Mouse (Mus musculus): ENCODE data around the gene Fam117a.

The Fam117a gene

DNA sequence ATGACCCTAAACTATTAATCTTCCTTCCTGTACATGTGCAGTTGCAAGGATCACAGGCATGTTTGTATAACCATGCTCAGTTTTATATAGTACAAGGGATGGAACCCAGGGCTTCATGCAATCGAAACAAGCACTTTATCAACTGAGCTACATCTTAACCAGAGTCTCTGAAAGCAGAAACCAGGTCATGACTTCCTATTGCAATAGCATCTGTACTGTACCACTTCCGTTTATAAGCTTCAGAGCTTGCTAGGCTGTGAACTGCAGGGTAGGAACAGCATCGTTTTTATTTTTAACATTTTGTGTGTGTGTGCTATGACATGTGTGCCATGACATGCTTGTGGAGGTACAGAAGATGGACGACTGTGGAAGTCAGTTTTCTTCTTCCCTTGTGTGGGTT, 3.6 kb upstream of the Fam117a start:
- no peak for DNase-seq (ENCODE audit: low read depth, low spot score)

DNA sequence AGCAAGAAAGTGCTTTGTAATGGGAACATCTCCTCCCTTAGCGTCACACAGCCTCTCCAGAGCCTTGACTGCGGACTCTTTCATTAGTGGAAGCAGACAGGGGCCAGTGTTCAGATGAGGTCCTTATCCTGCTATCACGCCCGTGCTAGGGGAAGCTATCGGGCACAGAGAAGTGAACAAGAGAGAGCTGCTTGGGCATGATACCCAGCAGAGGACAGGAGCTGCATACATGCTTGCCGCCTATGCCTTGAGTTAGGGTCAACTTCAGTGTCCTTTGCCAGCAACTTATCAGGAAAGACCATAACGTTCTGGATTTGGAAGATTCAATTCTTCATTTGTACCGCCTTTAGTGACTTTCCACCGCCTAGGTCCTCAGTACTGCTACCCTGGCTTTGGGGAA, 3.0 kb upstream of the Fam117a start:
- no peak for DNase-seq (ENCODE audit: low read depth, low spot score)

DNA sequence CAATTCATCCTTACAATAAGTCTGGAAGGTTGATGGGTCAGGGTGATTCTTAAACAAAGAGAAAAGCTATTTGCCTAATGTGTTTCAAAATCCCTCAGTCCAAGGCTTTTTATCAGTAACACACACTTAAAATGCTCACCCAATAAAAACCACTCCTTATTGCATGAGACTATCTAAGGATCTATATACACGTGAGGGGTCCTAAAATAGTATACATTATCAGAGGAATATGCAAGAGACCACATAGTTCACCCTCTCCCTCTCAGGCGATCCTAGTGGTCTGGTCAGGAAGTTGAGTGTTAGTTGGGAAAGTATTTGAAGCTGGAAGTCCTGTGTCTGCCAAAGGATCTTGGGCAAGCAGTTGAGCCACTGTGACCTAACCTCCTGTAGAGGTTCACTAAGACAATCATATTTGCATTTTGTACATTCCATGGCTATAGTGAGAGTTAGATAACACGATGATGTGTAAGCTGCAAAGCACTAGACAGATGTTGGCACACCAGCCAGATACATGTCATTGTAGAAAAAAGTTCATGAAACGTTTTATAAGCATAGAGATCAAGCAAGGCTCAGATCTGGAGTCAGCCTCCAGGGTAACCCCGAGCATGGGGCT, 2.3 kb upstream of the Fam117a start:
- no peak for DNase-seq (ENCODE audit: low read depth, low spot score)

DNA sequence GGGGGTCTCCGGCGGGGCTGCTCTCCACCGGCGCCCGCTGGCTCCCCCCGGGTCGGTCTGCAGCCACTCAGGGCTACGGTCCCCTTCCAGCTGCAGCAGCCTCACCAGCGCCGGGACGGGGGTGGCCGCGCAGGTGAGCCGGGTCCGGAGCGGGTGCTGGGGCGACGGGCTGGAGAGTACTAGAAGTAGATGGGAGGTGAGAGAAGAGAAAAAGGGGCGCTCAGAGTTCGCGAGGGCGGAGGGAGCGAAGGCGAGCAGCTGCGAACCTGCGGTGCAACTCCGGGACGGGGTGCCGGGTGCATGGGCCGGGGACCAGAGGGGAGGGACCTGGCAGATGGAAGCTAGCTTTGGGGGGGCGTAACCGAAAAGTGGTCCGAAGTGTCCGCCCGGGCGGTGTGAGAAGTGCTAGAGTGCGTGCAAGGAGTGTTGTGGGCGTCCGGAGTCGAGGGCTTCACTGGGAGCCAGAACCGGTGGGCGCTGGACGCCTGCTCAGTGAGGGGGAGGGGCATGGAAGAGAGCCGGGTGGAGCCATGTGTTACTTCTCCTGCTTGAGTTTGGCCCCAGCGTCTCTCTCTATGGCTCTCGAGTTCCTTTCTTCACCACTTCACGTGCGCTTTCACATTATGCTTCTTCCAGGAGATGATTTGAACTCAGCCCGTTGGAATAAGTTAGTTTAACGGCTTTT, 453 bp downstream of the Fam117a start:
- no peak for DNase-seq (ENCODE audit: low read depth, low spot score)

DNA sequence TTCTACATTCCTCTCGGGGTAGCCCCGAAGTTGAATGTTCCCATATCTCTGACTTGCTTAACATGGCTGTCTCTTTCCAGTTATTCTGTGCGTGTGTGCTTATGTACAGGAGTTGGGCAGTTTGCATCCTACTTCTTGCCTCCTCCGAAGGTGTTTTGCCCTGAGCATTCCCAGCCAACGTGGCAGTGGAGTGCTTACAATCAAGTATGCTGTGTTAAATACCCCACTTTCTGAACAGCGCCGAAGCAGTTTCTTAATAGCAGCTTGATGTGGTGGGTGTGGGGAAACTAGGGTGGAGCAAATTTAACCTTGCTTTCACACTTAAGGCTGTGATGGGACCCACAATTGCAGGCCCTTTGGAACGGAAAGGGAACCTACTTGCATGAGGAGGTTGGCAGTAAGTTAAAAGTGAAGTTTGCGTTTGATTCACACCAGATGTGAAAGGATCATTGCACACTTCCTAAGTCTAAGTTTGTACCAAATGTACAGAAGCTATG, 1.1 kb downstream of the Fam117a start:
- DNase-seq (ENCODE audit: low read depth, low spot score), result no peak

DNA sequence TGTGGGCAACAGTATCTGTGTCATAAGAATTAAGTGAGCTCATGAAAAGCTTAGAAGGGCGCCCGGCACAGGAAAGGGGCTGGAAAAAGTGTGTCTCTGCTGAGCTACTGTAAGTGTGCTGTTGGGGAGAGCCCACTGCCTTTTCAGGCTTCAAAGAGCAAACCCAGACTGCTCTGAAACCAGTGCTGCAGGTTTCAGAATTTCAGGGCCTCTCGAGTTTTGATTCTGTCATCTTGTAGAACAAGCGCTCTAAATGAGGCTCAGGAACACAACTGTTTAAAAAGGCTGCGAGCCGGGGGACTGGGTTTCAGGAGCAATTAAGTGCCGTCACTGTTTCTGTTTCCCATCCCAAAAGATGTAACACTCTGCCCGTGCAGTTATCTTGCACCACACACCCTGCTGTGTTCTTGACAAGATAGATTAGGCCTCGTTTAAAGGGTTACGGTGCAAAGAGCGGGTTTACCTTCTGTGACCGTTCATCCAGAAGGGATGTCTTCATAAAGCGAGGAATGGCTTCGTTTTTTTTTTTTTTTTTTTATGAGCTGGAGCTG, 2.7 kb downstream of the Fam117a start:
- no peak for DNase-seq (ENCODE audit: low read depth, low spot score)

DNA sequence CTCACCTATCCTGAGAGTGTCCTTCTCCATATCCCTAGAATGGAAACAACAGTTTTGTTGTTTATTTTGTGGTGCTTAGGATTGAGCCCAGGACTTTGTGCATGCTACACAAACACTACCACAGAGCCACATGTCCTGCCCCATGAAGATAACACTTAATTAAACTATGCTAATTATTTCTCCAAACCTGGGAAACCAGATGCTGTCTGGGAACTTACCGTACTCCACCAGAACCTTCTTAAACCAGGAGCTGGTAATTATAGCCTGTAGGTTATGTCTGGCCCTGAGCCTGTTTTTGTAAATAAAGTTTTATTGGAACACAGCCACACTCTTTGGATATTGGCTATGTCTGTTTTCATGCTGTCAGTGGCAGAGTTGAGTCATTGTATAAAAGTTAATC, 3.4 kb downstream of the Fam117a start:
- DNase-seq (ENCODE audit: low read depth, low spot score), result no peak

DNA sequence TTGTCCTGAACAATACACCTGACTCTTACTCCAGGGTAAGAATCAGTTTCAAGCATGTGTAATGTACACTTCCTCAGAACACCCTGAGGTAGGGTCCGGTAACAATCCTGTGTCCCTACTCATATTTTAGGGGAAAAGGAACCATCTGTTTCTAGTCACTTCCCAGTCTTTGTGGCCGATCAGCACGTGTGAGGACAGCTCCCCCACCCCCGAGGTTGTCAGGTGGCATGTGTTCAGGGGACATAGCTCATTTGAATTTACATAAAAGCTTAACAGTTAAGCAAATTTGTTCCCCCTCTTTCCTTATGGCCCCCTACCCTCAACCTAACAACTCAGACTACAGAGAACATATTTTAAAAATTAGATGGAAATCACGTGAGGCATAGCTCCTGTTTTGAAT, 3.8 kb downstream of the Fam117a start:
- DNase-seq (ENCODE audit: low read depth, low spot score), result no peak

DNA sequence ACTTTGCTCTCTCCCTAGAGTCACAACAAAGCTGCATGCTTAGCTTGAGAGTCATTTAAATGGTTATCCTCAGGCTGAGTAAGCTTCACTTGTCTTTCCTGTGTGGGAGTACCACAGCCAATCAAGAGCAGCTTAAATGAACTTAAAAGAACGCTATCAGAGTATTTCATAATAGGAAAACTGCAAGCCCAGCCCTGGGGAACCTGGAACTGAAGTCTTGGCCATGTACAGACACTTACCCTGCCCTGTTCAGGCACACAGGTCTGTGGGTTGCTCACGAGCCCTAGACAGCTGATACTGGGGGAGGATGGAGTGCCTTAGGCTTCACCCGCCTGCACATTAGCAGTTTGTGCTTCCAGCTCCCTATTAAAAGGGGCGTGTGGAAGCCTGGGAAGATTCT, 6.4 kb downstream of the Fam117a start:
- no peak for DNase-seq (ENCODE audit: low read depth, low spot score)

DNA sequence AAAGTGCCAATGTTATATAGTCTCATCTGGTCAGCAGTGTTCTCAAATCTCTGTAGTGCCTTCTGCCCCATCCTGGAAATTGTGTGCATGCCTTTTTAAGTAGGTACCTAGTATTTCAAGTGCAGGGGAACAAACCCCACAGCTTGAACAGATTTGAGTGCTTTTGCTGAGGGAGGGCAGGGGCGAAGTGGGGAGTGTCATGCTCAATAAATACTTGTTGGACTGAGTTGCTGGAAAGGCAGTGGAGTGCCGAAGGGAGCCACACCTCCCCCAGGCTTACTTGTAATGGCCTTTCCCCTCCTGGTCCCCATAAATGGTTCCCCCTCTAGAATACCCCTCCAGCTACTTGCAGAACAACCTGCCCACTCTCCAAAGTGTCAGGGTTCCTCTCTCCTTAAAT, 7.4 kb downstream of the Fam117a start:
- no peak for DNase-seq (ENCODE audit: low read depth, low spot score)

DNA sequence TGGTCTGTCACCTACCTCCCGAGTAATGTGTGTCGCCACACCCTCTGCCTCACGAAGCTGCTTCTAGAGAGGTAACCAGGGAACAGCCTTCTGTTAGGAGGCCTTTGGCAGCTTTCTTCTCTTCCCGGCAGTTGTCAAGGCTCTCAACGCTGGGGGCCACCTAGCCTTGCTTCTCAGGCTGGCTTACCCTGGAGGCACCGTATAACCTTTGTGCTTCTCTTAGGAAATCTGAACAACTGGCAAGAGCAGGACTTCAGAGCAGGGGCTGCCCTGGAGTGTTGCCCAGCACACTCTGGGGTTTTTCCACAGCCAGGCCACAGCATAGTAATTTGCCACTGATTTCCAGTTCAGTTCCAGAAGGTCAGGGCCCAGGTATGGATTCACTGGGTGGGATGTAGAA, 13.5 kb downstream of the Fam117a start:
- DNase-seq (ENCODE audit: low read depth, low spot score), result no peak

DNA sequence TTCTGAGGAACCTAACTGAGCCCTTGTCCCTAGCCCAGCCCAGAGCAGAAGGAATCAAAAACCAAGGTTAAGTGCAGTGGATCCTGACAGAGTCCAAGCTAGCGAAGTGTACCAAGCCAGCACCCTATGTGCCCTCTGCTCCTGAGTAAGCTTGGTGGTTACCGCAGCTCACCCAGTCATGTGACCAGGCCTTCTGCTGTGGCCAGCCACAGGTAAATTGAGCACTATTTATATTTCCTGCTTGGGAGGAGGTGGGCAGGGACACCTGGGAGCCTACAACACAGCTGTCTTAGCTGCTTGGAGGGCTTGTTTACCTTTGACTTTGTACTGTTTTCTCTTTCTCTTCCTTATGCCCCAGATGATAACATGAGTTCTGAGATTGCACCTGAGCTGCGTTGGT, 14.1 kb downstream of the Fam117a start:
- no peak for DNase-seq (ENCODE audit: low read depth, low spot score)

DNA sequence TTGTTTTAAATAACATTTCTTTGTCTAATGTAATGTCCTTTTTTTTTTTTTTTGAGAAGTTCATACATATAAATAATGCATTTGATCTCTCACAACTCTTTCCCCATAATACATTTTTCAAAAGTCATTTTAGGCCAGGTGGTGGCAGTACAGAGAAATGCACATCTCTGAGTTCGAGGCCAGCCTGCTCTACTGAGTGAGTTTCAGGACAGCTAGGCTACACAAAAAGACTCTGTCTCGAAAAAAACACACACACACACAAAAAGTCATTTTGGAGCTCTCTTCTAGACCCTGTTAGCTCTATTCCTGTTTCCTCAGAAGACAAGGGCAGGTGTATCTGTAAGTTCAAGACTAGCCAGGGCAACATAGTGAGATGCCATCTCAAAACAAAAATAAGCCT, 15.9 kb downstream of the Fam117a start:
- DNase-seq (ENCODE audit: low read depth, low spot score), result no peak

DNA sequence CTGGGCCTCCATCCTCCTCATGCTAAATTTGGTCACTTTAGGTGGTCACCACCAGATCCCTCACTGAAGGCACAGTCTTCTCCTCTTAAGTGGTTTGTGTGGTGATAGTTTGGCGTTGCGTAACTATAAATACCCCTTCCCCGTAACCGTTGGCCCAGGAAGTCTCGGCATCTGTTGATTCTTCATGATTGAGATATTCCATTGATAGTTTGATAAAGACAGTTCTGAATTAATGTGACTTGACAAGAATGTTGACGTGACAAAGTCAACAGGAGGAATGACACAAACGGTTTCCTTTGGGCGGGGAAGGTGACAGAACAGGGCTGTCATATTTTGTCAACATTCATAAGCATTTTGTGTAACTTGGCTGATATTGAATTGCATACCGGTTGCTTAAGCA, 16.4 kb downstream of the Fam117a start:
- DNase-seq (ENCODE audit: low read depth, low spot score), result no peak

DNA sequence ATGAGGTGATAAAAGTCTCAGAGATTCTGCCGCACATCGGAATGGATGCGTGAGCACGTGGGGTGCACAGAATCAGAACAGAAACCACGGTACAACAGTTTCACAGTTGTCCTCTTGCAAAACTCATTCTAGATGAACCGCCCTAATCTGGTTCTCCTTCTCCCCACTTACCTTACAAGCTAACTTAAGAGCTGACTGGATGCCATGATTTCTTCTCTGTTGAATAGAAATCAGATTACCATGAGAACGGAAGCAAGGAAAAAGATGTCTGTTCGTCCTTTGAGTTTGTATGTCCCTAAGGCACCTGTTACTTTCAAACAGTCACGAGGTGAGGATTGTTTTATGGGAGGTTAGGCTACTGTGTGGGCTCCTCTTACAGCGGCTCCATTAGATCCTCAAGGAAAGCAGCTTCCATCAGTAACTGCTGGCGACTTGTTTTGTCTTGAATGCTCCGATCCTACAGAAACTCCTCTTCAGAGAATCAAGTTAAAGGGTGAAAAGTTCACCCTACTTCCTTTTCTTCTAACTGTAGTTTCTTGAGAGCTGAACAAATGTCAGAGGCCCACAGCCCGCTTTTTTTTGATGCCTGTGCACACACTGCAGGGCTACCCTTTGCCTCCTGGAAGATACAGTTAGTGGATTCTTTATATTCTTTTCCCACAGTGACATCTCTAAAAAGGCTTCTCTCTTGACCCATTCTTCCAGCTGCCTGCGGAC, 17.6 kb downstream of the Fam117a start:
- no peak for DNase-seq (ENCODE audit: low read depth, low spot score)

DNA sequence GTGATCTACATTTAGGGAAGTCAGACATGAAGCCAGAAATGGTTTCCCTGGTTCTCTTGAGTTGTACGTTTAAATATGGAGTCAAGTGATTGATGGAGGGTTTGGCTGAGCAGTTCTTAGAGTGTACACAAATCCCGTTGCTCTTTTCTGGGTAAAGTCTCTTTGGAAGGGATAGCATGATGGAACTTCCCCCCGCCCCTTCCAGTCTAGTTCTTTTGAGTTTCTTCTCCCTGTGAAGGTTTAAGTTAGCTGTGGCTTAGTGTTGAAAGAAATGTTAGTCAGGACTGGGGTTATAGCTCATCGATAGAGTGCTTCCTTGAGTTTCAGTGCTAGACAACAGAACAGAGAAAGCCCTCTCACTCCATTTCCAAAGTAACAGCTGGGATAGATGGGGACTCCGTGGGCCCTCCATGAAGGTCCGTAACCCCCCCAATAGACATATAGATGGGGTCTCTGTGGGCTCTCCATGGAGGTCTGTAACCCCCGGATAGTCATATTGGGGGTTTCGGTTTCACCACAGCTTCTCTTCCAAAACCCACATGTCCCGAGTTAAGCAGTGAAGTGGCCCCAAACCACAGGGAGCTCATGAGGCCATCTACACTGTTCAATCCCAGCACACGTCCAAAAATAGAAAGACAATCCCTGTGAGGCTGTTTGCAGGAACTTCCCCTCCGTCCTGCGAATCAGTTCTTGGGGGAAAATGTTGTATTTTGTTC, 18.3 kb downstream of the Fam117a start:
- DNase-seq (ENCODE audit: low read depth, low spot score), result no peak

DNA sequence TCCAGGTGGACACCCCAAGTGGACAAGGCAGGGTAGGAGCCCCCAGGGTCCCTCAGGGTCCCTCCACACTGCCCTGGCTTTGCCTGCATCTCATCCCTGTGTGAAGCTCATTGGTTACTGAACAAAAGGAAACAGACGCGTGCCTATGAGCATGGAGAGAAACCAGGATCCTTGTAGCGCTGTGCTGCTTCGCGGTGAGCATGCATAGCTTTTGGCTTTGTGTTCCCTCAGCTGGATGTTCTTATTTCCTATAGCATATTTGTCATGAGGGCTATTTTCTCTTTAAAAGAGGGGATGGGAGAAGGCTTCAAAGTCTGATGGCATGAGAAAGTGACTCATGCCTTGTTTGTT, 18.8 kb downstream of the Fam117a start:
- DNase-seq (ENCODE audit: low read depth, low spot score), result no peak

DNA sequence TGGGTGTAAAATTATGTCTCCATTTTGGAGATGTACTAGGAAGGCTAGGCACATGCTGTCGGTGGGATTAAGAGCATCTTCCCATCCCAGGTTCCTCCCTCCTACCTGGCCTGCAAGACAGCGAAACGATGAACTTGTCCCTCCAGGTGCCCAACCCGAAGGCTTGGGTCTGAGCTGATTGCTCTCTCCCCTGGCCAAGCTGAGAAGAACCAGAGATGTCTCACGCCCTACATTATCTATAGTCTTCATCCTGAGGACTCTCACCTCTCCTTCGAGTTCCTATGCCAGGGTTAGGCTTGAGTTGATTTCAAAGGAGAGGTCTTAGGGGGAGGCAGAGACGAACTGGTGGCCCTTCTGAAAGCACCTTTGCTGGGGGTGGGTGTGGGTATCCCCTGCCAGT, 19.2 kb downstream of the Fam117a start:
- DNase-seq (ENCODE audit: low read depth, low spot score), result no peak

DNA sequence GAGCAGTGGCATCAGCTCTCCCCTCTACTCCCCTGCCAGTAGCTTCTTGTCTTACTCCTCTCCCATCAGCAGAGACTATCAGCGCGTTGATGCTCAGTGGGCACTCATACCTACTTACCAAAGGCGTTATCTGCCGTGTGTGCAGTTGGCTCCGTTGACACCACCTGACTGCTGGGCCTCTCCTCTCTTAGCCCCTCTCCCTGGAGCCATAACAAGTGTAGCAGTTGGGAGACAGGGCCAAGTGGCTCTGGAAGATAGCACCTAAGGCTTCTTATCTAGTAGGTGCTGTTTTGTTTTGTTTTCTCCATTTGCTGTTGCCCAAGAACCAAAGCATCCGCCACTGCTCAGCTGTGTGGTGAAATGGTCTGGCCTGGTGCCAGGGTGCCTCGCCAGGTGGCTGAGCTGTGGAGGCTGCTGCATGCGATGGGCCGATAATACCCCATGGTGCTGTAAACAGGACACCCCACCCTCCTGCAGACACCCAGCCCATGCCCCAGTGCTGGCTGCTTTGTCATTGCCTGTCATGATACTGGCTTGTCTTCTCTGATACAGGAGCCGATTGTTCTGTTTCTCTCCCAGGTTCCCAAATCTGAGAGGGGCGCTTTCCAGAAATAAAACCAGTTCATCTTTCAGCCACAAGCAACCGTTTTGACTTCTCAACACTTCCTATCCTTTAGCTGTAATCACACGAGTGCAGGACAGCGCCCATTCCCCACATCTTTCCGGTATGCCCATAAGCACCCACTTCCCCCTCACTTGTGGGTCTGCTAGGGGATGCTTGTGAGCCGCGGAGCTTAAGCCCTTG, 19.9 kb downstream of the Fam117a start:
- DNase-seq (ENCODE audit: low read depth, low spot score), result no peak

DNA sequence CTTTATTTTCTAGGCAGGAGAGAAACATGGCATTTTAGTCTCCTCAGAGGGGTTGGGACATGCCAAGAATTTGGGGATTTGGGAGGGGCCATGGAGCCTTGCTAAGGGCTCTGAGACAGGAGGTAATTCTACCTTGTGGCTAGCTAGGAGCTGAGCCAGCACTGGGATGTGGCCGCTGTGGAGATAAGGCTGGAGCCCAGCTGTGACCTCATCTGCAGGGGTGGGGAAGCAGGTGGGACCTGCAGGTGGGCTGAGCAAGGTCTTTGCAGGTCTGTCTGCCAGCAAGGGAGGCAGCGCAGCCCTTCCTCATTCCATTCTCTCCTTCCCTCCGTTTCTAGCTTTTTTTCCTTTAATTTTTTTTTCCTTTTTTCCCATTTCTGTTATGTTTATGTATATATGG, 21.4 kb downstream of the Fam117a start:
- DNase-seq (ENCODE audit: low read depth, low spot score), result no peak

DNA sequence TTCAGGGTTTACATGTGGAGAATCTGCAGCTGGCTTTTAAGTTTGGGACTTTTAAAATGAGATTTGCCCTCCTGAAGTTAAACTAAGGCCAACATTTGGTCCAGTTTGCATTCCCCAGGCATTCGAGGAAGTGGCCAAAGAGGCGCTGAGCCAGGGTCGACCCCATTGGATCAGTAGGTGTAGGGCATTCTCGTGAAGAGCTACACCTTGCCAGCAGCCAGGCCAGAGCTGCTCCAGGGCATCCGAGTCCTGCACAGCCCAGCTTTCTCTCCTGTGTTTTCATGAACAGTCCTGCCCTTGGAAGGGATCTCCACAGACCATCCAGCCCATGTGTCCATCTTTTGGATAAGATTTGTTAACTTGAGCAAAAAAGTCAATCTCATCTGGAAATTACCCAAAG, 27.6 kb downstream of the Fam117a start:
- no peak for DNase-seq (ENCODE audit: low read depth, low spot score)

Data from brain, embryonic 18.5 days (tissue).